Mouse (Mus musculus) CD4-positive, CD25-positive, alpha-beta regulatory T cell, adult 4 months (primary cell): ENCODE measurements around the gene Tmem41a. TPM values are rescaled to one million over a fixed set of nuclear protein-coding genes. Genes with fewer than 3 reads are reported as not detected.

Source experiments
- ATAC-seq: one replicate; pipeline ENCODE4 v1.8.0; 2017
- polyA plus RNA-seq, 2 experiments: library from polyadenylated mRNA; unstranded; fragments of 100-300 nt; shearing (Covaris generic); gene quantifications; one replicate each; pipeline ENCODE4 v1.2.1; 2017

Gene Tmem41a
- polyA plus RNA-seq, 2 experiments from 2014 or later, result 3.0 to 4.7 TPM

- no peak for ATAC-seq
These were observed 53.5 kb downstream of the Tmem41a start for GRCm38 (mm10) chr16:21893890-21894289.

DNA sequence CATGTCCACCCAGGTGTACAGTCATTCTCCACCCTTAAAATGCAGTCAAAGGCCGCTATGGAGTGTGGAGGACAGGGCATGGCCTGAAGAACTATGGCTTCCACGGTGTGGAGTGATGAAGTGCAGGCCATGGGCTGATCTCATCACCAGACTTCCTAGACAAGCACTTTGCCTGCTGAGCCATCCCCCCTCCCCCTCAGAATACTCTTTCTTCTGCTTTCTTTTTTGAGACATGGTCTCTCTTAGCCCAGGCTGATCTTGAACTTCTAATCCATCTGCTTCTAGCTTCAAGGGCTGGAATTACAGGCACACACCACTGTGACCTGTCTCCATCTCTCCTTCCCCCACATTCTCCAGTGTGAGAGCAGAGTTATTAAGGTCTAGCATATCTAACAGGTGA lies 59.8 kb downstream of the Tmem41a start:
- ATAC-seq, result no peak

Other genes with a start within 250 kb of the Tmem41a start
- 1 to 10 TPM; 7.5 to 8.7 TPM for gene Ehhadh, start 159.7 kb downstream of the Tmem41a start, polyA plus RNA-seq
- gene Map3k13, start 153.2 kb downstream of the Tmem41a start, polyA plus RNA-seq, result under 1 TPM; 0.44 to 0.51 TPM
- gene Liph, start 48.1 kb upstream of the Tmem41a start, polyA plus RNA-seq, result under 1 TPM; 0.26 to 0.79 TPM
- gene Senp2, start 61.9 kb upstream of the Tmem41a start, polyA plus RNA-seq, result 10 to 100 TPM; 16.6 to 20.1 TPM
- gene Igf2bp2, start 215.7 kb upstream of the Tmem41a start, polyA plus RNA-seq, result 1 to 10 TPM; 1.1 to 1.2 TPM